Mouse (Mus musculus): Measurements from ENCODE around the gene Trpt1.

The Trpt1 gene

DNA sequence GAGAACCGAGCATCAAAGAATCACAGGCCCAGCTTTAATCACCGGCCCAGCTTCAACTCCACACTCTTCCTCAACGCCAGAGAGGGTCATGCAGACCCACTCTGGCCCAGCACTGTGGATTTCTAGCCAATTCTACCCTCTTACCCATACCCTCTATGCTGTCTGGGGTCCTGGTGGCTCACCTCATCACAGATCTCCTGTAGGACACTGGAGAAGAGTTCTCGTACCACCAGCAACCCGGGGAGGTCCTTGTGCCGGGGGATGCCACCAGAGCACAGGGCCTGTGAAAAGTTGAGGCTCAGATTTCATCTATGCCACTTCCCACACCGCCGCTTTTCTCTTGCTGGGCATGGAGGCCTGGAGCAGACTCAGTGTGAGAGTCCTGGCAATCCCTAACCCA lies 1.4 kb upstream of the Trpt1 start:
- DNase-seq, result no peak

DNA sequence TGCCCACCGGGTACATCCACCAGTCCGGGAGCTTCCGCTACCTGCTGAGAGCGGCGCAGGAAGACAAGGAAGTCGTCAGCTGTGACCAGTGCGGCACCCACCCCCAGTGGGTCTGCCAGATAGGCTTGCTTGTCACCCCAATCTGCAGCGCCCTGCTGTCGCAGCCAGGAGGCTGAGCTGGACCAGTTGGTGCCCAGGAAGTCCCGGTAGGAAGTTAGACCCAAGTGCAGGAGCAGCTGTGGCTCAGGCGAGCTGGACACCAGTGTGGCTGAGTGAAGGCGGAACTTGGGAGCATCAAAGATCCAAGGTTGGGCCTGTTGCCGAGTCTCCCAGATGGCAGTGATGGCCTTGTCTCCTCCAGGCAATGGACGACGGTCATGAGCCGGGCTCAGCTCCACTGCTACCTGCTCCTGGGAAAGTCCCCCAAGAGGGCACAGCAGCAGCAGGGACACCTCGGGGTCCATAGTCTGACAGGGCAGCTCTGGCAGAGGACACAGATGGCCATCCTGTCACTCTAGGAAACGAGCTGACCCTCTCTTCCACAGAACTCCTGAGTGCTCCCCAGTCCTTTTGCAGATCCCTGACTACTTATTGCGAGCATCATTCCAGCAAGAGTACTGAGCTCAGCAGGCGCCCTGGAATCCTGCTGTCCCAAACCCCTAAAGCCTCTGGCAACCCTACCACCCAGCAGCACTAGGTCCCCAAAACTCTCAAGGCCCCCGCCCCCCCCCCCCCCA lies 508 bp upstream of the Trpt1 start:
- DNase-seq, result no peak

DNA sequence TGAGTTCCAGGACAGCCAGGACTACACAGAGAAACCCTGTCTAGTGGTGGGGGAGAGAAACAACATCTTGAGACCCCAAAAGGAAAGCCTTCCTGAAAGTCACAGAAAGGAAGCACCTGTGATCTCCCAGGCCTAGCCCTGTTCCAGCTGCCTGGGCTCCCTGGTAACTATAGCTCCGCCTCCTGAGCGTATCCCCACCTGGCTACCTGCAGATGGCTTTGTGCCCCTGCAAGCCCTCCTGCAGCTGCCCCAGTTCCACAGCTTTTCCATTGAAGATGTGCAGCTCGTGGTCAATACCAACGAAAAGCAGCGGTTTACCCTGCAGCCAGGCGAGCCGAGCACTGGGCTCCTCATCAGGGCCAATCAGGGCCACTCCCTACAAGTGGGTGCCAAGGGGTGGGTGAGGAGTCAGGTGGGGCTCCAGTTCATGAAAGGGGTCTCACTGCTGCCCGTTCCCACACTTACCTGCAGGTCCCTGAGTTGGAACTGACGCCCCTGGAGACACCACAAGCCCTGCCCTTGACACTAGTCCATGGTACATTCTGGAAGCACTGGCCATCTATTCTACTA lies 1.9 kb downstream of the Trpt1 start:
- no peak for DNase-seq

DNA sequence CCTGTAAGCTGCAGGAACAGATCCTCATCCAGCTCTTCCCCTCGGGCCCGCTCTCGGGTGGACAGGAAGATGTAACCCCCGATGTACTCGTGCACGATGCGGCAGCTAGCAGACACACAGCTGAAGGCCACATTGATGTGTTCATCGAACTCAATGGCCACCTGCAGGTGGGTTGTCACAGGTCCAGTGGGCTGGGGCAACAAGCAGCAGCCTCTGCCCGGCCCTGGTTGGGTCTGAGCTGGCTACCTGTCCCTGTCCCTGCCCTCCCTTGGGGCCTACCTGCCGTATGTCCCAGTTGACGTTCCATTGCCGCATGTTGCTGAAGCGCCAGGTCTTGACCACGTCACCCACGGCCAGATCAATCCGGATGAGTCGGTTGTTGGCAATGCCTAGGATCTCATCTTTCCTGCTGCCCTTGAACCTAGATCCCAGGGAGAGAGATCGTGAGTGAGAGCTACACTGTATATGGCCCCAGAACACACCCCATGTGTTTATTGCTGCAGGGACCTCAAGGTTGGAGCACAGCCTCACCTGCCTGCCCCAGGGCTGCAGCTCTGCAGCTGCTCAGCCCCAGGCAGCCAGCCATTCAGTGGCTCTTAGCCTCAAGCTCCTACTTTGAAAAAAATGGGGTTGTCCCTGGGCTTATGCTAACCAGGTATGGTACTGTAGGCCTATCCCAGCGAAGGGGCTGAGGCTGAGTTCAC lies 3.6 kb downstream of the Trpt1 start:
- no peak for DNase-seq

DNA sequence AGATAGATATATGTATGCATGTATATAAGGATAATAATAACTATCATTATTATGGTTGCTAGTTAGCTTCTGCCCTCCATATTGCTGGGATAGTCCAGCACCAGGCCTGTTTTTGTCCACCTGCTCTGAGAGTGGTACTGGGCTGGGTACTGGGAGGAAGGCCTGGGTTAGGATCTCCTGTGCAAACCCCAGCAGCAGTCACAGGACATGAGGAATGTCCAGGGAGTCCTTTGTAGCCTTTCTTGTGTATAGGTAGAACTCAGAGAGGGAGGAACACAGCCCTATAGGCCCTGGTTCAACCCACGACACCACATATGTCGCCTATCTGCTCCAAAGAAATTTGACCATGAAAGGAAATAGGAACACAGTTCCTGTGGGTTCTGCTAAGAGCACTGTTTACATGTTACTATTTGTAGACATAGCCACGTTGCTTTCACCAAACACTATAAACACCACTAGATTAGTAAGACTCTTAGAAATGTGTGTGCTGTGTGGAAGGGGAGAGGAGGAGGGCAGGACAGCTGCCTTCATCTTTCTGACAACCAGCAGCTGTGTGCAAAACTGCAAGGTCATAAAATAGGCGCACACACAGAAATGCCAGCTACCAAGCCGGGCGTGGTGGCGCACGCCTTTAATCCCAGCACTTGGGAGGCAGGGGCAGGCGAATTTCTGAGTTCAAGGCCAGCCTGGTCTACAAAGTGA lies 11.1 kb downstream of the Trpt1 start:
- no peak for DNase-seq

DNA sequence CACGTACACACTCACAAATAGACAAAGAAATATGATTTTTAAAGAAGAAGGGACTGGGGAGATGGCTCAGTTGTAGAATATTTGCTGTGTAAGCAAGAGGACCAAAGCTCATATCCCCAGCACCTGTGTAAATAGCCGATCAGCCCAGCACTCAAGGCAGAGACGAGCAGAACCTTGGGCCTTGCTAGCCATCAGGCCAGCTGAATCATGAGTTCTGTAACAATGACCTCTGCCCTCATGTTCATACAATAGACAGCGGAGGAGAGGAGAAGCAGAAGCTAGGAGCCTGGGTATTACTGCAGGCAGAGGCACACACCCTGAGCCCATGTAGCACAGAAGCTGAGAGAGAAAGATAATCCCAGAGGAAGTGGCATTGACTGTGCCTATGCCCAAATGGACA lies 16.5 kb downstream of the Trpt1 start:
- DNase-seq, result no peak

DNA sequence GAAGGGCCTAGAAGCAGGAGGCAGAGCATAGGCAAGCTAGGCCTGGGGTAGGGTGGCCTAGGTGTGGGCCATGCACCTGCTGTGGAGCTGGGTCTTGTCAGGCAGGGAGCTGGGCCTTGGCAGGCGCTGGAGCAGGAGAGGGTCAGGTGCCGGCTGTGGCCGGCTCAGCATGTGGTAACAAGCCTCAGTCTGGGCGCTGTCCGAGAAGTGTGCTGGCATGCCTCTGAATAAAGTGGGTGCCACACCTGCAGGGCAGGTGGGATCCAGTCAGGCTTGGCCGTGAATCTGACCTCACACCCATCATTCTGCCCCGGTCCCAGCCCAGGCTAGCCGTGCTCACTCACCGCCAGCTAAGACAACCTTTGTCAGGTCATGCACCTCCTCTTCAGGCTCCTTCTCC lies 18.1 kb downstream of the Trpt1 start:
- DNase-seq, result no peak

DNA sequence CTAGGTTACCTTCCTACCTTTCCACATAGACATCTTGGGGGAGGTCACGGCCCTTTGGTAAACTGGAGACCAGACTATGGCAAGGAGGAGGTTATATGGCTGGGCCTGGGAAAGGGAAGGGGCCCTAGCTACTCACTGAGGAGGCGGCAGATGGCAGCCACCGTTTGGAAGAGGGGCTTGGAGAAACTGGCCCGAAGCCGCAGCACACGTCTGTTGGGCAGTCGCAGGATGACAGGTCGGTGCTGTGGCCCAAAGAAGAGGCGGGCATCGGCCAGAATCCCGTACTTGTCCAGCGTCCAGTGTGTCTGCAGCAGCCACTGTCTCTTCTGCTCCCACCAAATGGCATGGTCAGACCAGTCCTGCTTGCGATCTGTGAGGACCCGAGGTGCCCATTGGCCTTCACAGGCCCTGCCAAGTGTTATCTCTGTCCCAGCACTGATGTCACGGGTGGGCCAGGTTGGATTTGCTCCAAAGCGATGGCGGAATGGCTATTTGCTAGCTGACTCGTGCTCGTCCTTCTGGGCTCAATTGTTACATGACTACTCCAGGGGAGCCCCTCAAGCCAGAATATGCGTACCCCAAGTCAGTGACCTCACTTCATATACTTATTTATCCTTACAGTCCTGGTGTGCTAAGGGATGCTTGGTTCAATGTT lies 18.7 kb downstream of the Trpt1 start:
- no peak for DNase-seq

DNA sequence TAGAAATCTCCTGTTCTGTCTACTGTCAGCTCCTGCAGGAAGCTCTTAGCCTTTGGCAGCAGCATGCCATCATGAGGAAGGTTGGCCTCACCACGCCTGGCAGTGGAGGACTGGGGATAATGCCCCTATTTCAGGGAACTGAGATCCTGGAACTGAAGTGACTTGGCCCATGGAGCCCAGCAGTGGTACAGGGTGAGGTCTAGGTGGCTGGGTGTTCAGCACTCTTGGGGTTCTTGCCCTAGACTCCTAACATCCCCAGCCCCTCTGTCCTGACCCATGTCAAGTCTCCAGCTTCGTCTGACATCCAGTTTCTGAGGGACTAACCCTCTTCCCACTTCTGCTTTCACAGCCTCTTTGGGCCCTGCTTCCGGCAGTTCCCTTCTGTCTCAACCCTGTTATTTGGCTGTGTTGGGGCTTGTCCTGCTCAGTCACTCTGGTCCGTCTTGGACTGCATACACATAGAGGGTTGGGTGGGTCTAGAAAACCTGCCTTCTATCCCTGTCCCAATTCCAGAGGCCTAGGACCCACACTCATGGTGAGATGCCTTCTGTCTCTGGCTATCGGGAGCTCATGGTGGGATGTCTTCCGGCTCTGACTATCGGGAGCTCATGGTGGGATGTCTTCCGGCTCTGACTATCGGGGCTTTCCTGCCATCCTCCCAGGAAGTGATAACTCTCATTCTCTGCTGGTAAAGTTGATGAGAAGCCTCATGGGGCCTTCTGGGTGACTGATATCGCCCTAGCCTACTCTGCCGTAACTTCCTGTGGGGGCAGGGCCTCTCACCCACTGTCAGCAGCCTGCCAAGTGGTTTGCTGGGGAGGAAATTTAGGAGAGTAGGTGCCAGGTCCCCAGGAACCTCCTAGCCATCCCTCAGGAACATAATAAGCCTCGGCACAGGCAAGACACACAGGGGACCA lies 21.9 kb downstream of the Trpt1 start:
- DNase-seq, result no peak

DNA sequence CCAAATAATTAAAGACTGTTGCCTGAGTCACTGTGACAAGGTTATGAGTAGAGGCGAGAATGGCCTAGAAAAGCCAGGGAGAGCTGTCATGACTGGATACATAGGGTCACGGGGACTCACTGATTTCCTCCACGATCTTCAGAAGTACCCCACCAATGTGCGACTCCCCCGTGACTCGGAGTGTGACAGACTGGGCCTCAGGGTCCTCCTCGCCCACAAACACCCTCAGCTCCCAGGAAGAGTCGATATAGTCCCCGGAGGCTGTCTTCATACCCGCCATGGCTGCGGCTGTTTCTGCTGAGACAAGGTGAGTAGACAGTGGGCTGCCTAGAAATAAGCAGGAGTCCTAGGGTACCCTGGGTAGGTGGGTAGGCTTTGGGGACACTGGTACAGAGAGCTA lies 22.6 kb downstream of the Trpt1 start:
- DNase-seq, result no peak

DNA sequence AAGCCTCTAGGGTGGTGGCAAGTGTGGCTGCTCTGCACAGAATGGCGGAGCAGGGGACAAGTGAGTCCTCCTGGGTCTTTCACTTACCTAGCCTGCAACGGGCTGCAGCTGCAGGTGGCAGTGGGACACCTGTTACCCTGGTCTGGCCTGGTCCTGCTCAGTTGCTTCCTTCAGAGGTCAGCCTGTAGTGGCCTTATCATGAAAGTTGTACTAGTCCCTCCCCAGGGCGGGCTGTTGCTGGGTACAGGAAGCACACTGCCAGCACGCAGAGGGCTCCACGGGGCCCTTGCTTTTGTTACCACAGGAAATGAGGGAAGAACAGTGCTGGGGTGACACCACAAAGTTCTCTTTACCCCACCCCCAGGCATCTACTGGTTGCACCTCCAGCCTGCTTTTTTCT lies 23.3 kb downstream of the Trpt1 start, which contains the start of gene Fermt3:
Gene Fermt3 (minus strand): TSS at position 279 of the 400 bp plus-strand sequence.
- no peak for DNase-seq

DNA sequence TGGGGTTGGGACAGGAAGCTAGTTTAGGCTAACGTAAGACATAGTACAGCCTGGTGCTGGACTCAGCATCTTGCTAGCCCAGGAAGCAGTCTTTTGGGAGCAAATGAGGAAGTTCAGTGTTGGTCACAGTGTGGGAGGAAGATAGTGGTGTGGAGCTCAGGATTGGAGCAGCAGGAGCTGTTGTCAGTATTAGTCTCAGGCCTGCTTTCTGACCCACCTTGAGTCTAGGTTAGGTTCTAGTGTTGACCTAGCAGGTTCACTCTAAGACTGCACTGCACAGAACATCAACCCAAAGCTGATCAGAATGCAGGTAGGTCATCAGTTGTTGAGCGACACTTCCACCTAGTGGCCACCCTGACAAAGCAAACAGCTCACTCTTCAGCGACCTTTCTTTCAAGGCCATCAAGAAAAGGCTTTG lies 24.3 kb downstream of the Trpt1 start:
- peak; percentile 60 for DNase-seq

DNA sequence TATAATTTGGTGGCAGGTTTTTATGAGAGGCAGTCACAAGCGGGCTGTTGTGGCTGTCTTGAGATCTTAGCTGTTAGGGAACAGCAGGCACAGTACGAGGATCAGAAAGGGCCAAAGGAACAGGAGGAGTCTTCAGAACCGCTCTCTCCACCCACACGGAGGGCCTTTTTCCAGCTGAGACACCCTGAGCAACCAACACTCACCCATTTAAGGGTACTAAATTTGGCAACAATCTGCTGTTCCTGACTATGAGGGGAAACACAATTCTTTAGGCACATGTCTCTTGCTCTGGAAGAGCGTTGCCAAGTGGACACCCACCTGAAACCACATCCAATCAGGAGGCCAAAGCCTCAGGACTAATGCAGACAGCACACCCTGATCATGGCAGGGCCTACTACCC lies 33.6 kb downstream of the Trpt1 start:
- no peak for DNase-seq

DNA sequence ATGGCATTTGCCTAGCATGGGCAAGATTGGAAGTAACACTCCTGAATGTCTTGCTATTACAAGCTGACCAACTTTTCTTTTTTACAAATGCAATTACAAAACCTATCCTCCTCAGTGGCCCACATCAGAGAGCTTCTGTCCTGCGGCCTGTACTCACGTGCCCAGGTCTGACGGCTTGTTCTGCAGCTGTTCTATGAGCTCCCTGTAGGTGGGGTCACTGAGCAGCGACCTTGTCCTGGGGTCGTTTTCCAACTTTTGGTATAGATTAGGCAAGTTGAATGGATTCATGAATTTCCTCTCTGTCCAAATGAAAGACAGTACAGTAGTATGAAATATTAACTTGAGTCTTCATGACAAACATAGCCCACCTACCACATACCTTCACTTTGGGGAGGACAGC lies 38.1 kb downstream of the Trpt1 start:
- no peak for DNase-seq

DNA sequence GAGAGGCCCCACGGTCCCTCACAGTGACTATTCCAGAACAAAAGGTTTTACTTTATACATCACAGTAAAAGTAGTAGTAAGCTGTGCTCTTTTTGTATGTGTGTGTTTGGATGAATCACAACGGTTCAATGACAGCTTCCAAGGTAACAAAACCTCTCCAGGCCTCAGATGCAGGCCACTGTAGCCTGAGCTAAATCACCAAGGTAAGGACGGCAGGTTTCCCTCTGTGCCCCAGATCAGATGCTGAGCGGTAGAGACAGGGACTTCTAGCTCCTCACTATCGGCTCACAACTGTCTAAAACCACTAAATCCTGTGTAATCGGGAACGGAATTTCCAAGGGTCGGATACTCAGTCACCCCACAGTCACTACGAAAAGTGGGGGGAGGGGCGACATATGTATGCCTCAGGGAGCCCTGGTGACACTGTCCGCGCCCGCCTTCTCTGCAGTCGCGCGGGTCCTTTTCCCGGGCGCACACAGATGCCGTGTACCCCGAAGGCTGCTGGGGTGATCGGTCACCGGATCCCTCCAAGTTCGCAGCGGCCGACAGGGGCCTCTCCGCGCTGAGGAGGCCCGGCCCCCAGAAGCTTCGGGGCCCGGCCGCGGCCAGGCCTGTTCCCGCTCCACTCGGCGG lies 43.3 kb downstream of the Trpt1 start:
- DNase-seq, result peak; percentile 63

DNA sequence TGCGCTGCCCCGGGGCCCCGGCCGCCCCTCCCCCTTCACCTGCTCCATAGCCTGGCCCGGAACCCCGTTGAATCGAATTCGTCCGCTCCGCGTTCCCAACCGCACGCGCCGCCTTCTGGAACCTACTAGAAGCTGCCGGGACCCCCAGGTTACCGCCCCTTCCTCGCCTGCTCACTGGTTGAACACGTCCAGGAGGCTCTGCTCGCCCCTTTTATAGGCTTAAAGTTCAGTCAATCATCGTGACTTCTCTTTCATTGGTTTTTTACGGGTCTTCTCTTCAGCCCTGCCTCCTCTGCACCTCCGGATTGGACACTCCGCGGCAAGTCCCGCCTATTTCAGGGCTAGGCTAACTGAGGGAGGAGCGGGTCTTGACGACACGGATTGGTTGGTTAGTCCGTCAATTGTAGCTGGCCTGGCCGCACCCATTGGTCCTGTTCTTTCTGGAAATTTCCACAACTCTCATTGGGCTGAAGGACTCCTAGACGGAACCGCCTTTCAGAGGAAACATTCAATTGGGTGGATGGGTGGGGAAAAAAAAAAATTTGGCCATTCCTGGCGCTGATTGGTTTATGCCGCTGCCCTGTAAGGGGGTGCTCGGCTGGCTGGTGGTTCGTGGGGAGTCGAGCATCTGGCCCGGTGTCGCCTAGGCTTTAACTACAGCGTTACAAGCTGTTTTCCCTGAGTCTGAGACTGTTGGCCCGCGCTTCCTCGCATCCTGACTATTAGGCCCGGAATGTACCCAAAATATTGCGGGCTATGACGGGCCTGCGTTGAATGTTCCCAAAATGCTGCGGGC lies 44.1 kb downstream of the Trpt1 start, which contains the start of gene Stip1:
Gene Stip1 (minus strand): TSS at position 127 of the 796 bp plus-strand sequence.
- peak; percentile 98 for DNase-seq

DNA sequence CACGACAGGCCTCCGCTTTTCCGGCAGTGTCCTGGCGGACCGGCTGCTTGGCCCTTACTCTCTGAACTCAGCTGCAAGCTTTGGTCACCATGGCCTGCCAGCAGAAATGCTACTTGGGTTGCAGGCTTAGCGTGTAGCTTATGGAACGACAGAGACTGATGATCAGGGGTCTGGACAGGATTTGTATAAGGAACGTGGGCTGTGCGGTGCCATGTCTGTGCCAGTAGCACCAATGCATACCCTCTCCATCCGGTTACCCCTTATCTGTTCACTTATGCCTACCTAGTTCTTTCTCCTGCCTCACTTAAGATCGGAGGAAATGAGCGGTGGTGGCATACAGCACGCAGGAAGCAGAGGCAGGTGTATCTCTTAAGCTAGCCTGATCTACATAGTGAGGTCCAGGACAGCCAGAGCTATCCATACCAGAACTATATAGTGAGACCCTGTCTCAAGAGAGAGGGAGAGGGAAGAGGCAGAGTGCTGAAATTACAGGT lies 44.8 kb downstream of the Trpt1 start:
- DNase-seq, result no peak

DNA sequence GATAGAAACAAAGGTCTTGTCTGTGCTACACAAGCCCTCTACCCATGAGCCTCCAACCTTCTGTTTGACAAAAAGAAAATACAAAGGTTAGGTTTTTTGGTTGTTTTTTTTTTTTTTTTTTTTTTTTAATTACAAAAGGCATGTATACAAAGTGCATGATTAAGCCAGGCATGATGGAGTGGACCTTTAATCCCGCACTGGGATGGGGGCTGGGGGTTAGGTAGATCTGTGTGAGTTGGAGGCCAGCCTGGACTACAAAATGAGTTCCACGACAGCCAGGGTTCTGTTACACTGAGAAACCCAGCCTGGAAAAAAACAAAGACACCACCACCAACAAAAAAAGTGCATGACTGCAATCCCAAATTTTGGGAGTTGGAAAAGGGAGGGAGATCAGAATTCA lies 45.2 kb downstream of the Trpt1 start:
- DNase-seq, result no peak

DNA sequence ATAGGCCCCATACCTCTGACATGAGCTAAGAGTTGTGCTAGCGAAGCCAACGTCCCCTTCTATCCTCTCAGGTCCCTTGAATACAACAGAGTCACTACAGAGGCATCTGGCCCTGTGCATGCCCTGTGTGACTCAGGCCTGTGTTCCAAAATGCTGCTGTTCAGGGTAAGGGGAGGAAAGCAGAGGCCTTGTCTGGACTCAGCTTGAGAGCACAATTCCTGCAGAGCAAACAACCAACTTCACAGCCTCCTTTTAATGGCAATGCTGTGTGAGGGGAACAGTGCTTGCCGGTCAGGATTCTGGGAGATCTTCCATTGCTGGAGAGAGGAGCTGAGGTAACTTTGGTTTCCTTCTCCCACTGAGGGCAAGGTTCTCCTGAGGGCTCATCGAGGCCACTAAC lies 48.3 kb downstream of the Trpt1 start:
- no peak for DNase-seq

DNA sequence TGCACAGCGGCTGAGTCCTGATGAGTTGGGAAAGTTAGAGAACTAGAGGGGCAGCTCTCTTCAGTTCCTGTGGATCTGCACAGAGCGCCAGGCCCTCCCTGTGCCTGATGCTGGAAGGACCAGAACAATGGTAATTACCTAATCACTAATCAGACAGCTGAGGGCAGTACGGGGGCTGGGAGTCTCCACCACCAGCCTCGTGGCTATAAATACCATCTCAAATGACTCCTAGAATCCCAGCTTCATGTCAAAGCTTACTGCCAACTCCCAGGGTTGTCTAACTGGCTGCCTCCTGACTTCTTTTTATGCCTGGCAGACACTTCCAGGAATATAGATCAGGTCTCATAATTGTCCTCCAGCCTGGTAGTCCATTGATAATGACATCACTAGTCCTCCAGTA lies 48.8 kb downstream of the Trpt1 start:
- DNase-seq, result no peak

All from cerebellum, adult 8-10 months (tissue).